Mouse (Mus musculus): ENCODE measurements around the gene C1ql4. TPM values are rescaled to one million over a fixed set of nuclear protein-coding genes. Genes with fewer than 3 reads are reported as not detected.

Gene C1ql4
- total and polyA plus RNA-seq, 3 experiments: not detected

DNA sequence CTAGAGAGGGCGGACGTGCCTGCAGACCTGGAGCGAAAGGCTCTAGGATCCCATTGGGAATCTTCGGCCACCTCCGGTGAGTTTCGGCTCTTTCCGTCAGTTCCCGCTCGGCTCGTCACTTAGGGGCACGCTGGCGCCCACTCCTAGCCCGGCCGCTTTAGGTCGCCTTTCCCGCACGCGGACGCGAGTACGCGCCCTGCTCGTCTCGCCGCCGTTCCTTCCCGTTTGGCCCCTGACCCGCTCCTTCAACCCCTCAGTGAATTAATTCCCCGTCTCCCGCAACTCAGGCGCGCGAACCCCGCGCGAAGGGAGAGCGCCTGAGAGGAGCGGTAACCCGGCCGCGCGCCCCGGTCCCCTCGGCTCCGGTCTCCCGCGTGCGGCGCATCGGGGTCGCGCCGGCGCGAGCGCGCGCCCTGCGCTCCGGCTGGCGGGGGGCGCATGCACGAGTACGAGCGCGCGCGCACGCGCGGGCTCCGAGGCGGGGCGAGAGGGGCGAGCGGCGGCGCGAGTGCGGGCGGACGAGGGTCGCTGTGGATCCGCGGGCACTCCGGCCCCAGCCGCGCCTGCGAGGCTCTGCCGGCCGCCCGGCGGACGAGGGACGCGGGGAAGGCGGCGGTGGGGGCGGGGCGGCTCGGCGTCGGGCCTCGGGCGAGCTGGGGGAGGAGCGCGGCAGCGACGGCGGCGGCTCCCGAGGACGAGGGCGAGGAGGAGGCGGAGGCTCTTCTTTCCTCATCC lies 38.6 kb upstream of the C1ql4 start:
- Histone ChIP-seq H3K27ac (peak overlapping the region; percentile 91), H3K9ac (ENCODE audit: low read depth, low read length) (peak overlapping the region; percentile 91), H3K4me3 (peak overlapping the region; percentile 68), H3K27me3 (ENCODE audit: control insufficient read depth, insufficient read depth, low read length) (no peaks in the 10 kb centered on the region), H3K36me3 (ENCODE audit: control insufficient read depth, insufficient read depth, low read length) (no peaks in the 10 kb centered on the region; the same call in 1 of the 2 replicates), H3K79me2 (replicated peaks; ENCODE audit: control insufficient read depth, insufficient read depth, low read length) (no peaks in the 10 kb centered on the region), H3K4me1 (ENCODE audit: control insufficient read depth, insufficient read depth, low read length) (no peaks in the 10 kb centered on the region)
- DNase-seq: peak; percentile 89 to 94
- intact Hi-C loops (cut with DNase I): no loop called here
- no peak for TF ChIP-seq CTCF (IDR thresholded peaks at IDR 0.05)
- TF ChIP-seq POLR2A (IDR thresholded peaks at IDR 0.05; ENCODE audit: insufficient read depth, low read depth, low read length): peak; percentile 26; the same call in 1 of the 2 replicates
- under 1% methylated on average over 110 of the region's 115 CpGs for WGBS

DNA sequence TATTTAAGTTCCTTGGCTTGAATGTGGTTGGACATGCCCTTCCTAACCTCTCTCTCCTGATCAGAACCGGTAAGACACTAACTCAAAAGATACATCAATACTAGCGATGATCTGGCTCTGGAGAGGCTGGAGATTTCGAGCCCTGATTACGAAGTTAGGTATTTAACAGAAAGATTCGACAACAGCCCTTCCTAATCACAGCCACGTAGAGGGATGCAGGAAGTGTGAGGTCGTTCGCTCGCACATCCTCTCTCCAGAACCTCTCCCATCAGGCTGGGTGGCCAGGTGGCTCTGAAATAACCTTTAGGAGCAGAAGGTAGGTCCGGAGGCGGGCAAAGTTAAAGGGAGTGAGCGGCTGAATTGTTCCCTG lies 38.1 kb upstream of the C1ql4 start, which contains the start of gene Spats2:
TSS of gene Spats2 (plus strand) at position 206 of the 370 bp plus-strand sequence.
- H3K79me2 ChIP-seq (replicated peaks; ENCODE audit: control insufficient read depth, insufficient read depth, low read length): no peaks in the 10 kb centered on the region
- 1% methylated on average over 12 of the region's 12 CpGs for WGBS
- H3K36me3 ChIP-seq (ENCODE audit: control insufficient read depth, insufficient read depth, low read length): no peaks in the 10 kb centered on the region; the same call in 1 of the 2 replicates
- intact Hi-C loops (cut with DNase I): no loop called here
- H3K27me3 ChIP-seq (ENCODE audit: control insufficient read depth, insufficient read depth, low read length): no peaks in the 10 kb centered on the region
- H3K27ac ChIP-seq: peak within 1 kb of the TSS; percentile 91
- TF ChIP-seq POLR2A (IDR thresholded peaks at IDR 0.05; ENCODE audit: insufficient read depth, low read depth, low read length): no peak
- TF ChIP-seq EP300 (IDR thresholded peaks at IDR 0.05; ENCODE audit: insufficient read depth, low read depth, low read length): no peak
- no peak for TF ChIP-seq CTCF (IDR thresholded peaks at IDR 0.05)
- no peaks in the 10 kb centered on the region for H3K4me1 ChIP-seq (ENCODE audit: control insufficient read depth, insufficient read depth, low read length)
- H3K9ac ChIP-seq (ENCODE audit: low read depth, low read length): peak within 1 kb of the TSS; percentile 91
- H3K4me3 ChIP-seq: peak within 1 kb of the TSS; percentile 68
- DNase-seq: no peak

DNA sequence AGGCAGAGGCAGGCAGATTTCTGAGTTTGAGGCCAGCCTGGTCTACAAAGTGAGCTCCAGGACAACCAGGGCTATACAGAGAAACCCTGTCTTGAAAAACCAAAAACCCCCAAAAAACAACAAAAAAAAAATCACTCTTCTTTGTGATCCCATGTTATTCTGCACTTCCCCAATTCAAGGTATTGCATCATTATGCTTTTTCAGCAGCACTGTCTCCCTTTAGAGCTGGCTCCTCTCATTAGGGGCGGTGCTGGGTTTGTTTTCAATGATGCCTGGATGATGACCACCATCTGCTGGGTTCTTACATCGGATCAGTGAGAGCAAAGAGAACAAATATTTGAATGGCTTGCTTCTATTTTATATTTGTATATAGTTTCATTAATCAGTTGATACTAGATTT lies 35.0 kb upstream of the C1ql4 start:
- Histone ChIP-seq H3K36me3 (ENCODE audit: control insufficient read depth, insufficient read depth, low read length) (no peaks in the 10 kb centered on the region; the same call in 1 of the 2 replicates), H3K4me3 (no peak overlapping the region), H3K79me2 (replicated peaks; ENCODE audit: control insufficient read depth, insufficient read depth, low read length) (no peaks in the 10 kb centered on the region), H3K9ac (ENCODE audit: low read depth, low read length) (no peak overlapping the region), H3K27me3 (ENCODE audit: control insufficient read depth, insufficient read depth, low read length) (no peaks in the 10 kb centered on the region), H3K27ac (no peak overlapping the region), H3K4me1 (ENCODE audit: control insufficient read depth, insufficient read depth, low read length) (no peaks in the 10 kb centered on the region)
- no peak for DNase-seq
- WGBS: 76% methylated on average over 2 of the region's 2 CpGs
- TF ChIP-seq CTCF (IDR thresholded peaks at IDR 0.05) (no peak), POLR2A (IDR thresholded peaks at IDR 0.05; ENCODE audit: insufficient read depth, low read depth, low read length) (no peak), EP300 (IDR thresholded peaks at IDR 0.05; ENCODE audit: insufficient read depth, low read depth, low read length) (no peak)
- intact Hi-C loops (cut with DNase I): no loop called here

DNA sequence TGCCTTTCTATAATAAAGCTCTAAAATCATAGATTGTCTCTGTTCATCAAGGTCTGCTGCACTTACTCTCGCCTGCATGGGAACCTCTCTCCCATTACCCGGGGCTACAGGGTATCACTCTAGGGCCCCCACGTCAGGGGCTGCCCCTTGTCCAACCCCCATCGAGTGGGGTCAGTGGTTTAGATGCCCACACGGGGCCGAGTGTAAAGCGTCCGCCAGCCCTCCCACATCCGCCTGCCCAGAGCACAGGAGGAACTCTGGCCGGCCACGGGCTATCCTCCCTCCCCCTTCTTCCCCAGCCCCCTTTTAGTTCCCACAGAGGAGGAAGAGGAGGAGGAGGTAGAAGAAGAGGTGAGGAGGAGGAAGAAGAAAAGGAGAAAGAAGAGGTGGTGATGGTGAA lies 33.2 kb upstream of the C1ql4 start:
- Histone ChIP-seq H3K4me1 (ENCODE audit: control insufficient read depth, insufficient read depth, low read length) (no peaks in the 10 kb centered on the region), H3K36me3 (ENCODE audit: control insufficient read depth, insufficient read depth, low read length) (no peaks in the 10 kb centered on the region), H3K27me3 (ENCODE audit: control insufficient read depth, insufficient read depth, low read length) (no peaks in the 10 kb centered on the region), H3K79me2 (replicated peaks; ENCODE audit: control insufficient read depth, insufficient read depth, low read length) (no peaks in the 10 kb centered on the region), H3K4me3 (no peak overlapping the region), H3K27ac (no peak overlapping the region), H3K9ac (ENCODE audit: low read depth, low read length) (no peak overlapping the region)
- intact Hi-C loops (cut with DNase I): no loop called here
- DNase-seq: no peak
- TF ChIP-seq CTCF (IDR thresholded peaks at IDR 0.05) (no peak), EP300 (IDR thresholded peaks at IDR 0.05; ENCODE audit: insufficient read depth, low read depth, low read length) (no peak), POLR2A (IDR thresholded peaks at IDR 0.05; ENCODE audit: insufficient read depth, low read depth, low read length) (no peak)
- 18% methylated on average over 11 of the region's 11 CpGs for WGBS

DNA sequence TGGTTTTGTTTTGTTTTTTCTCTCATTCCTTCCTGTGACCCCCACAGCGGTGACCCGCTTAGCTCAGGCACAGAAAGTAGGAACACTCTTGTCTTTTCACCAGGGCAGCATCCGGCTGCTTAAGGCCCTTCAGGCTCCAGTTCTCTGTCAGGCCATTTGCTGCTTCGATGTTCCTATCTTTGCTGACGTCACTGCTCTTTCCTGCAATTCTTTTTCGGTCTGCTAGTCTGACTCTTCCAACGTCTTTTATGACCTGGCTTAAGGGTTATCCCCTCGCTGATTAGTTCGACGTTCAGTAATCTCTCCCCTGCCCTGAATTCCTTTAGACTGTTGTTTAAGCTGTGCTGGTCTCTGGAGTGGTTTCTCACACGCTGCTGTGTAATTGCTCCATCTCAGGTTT lies 28.9 kb upstream of the C1ql4 start:
- intact Hi-C loops (cut with DNase I): no loop called here
- Histone ChIP-seq H3K27ac (peak overlapping the region; percentile 15; the same call in 1 of the 2 replicates), H3K27me3 (ENCODE audit: control insufficient read depth, insufficient read depth, low read length) (no peaks in the 10 kb centered on the region), H3K4me3 (no peak overlapping the region), H3K79me2 (replicated peaks; ENCODE audit: control insufficient read depth, insufficient read depth, low read length) (no peaks in the 10 kb centered on the region), H3K4me1 (ENCODE audit: control insufficient read depth, insufficient read depth, low read length) (no peaks in the 10 kb centered on the region), H3K36me3 (ENCODE audit: control insufficient read depth, insufficient read depth, low read length) (no peaks in the 10 kb centered on the region), H3K9ac (ENCODE audit: low read depth, low read length) (no peak overlapping the region)
- DNase-seq: peak in 1 of 2 experiments; percentile 12
- 26% methylated on average over 11 of the region's 11 CpGs for WGBS
- TF ChIP-seq CTCF (IDR thresholded peaks at IDR 0.05) (no peak), EP300 (IDR thresholded peaks at IDR 0.05; ENCODE audit: insufficient read depth, low read depth, low read length) (no peak), POLR2A (IDR thresholded peaks at IDR 0.05; ENCODE audit: insufficient read depth, low read depth, low read length) (no peak)

DNA sequence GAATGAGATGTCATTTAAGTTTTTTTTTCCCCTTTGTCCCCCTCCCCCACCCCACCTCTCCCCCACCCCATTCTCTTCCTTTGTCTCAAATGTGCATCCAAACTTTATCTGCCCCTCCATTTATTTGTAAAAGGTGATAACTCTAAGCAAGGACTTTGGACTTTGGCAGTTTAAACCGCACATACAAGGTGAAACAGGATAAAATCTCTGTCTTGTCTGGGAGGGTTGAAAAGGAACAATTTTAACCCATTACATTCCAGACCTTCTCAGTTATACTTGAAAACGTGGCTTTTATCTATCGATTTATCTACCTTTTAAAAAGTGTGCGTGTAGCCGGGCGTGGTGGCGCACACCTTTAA lies 27.4 kb upstream of the C1ql4 start:
- Histone ChIP-seq H3K27me3 (ENCODE audit: control insufficient read depth, insufficient read depth, low read length) (no peaks in the 10 kb centered on the region), H3K36me3 (ENCODE audit: control insufficient read depth, insufficient read depth, low read length) (no peaks in the 10 kb centered on the region), H3K79me2 (replicated peaks; ENCODE audit: control insufficient read depth, insufficient read depth, low read length) (no peaks in the 10 kb centered on the region), H3K4me1 (ENCODE audit: control insufficient read depth, insufficient read depth, low read length) (no peaks in the 10 kb centered on the region), H3K27ac (no peak overlapping the region), H3K4me3 (no peak overlapping the region), H3K9ac (ENCODE audit: low read depth, low read length) (no peak overlapping the region)
- DNase-seq: no peak
- WGBS: 85% methylated on average over 7 of the region's 7 CpGs
- intact Hi-C loops (cut with DNase I): no loop called here
- no peak for TF ChIP-seq POLR2A (IDR thresholded peaks at IDR 0.05; ENCODE audit: insufficient read depth, low read depth, low read length)
- TF ChIP-seq CTCF (IDR thresholded peaks at IDR 0.05): no peak
- no peak for TF ChIP-seq EP300 (IDR thresholded peaks at IDR 0.05; ENCODE audit: insufficient read depth, low read depth, low read length)

All from heart, adult 2 months (tissue).